Mouse (Mus musculus) CH12.LX (cell line): Measurements from ENCODE around the gene Cchcr1. TPM values are rescaled to one million over a fixed set of nuclear protein-coding genes. Genes with fewer than 3 reads are reported as not detected.

ENCODE experiments used
- DNase-seq: peaks from one replicate; pipeline ENCODE4 v3.0.0-alpha.2; 2013; ENCODE audit errors: extremely low read depth
- H3K27ac ChIP-seq: 2 replicates; pipeline ENCODE4 v1.5.1; 2012; ENCODE audit warnings: low read depth, mild to moderate bottlenecking, control low read depth, moderate library complexity; ENCODE audit not compliant: insufficient read depth
- H3K27me3 ChIP-seq: replicated peaks from 2 replicates; pipeline ENCODE3; 2012; ENCODE audit warnings: inconsistent platforms
- H3K36me3 ChIP-seq, 2 experiments: replicated peaks in 1 of 2; 2 replicates each; pipeline versions ENCODE3 to v1.6.1; 2012; ENCODE audit warnings: inconsistent platforms in 1 of 2, low read length in 1 of 2, mild to moderate bottlenecking in 1 of 2, mixed read lengths in 1 of 2, moderate library complexity in 1 of 2; ENCODE audit not compliant: control insufficient read depth in 1 of 2, insufficient read depth in 1 of 2
- H3K4me1 ChIP-seq, 2 experiments: 2 replicates each; pipeline ENCODE4 v1.6.1; 2012; ENCODE audit warnings: inconsistent platforms in 1 of 2, moderate library complexity in 1 of 2; ENCODE audit not compliant: insufficient read depth in 2 of 2, control insufficient read depth in 1 of 2
- H3K4me2 ChIP-seq: 2 replicates; pipeline ENCODE4 v1.6.1; 2012; ENCODE audit warnings: low read depth, mild to moderate bottlenecking, control low read depth; ENCODE audit not compliant: poor library complexity, insufficient read depth, severe bottlenecking
- H3K4me3 ChIP-seq, 3 experiments: fragments of 150-350 bp in 1 of 3; sonication (generic) in 1 of 3; replicated peaks in 1 of 3; 2 replicates each; pipeline versions ENCODE3 to v1.5.1; 2011 to 2012; ENCODE audit warnings: low read depth in 2 of 3, low read length in 2 of 3, mild to moderate bottlenecking in 2 of 3, moderate library complexity in 2 of 3, control low read depth in 1 of 3, improper control_type of control experiment in 1 of 3, inconsistent platforms in 1 of 3, mixed read lengths in 1 of 3; ENCODE audit not compliant: poor library complexity in 1 of 3
- H3K79me2 ChIP-seq: replicated peaks from 2 replicates; pipeline ENCODE4 v1.6.1; 2012; ENCODE audit warnings: mild to moderate bottlenecking, moderate library complexity; ENCODE audit not compliant: control insufficient read depth, poor library complexity, insufficient read depth, severe bottlenecking; ENCODE audit errors: extremely low read depth
- H3K9ac ChIP-seq: 2 replicates; pipeline ENCODE4 v1.6.1; 2012; ENCODE audit warnings: low read depth, mild to moderate bottlenecking, control low read depth, moderate library complexity; ENCODE audit not compliant: insufficient read depth
- H3K9me3 ChIP-seq: replicated peaks from 2 replicates; pipeline ENCODE3; 2012; ENCODE audit warnings: low read length, inconsistent platforms, mixed read lengths
- BHLHE40 ChIP-seq: IDR thresholded peaks from 2 replicates; pipeline ENCODE4 v1.6.1; 2011; ENCODE audit warnings: mild to moderate bottlenecking, low read depth, low read length, improper control_type of control experiment
- CHD1 ChIP-seq: IDR thresholded peaks from 2 replicates; pipeline ENCODE4 v1.6.1; 2012; ENCODE audit warnings: low read depth, low read length, improper control_type of control experiment, inconsistent platforms
- CHD2 ChIP-seq: IDR thresholded peaks from 2 replicates; pipeline ENCODE4 v1.6.1; 2011; ENCODE audit warnings: low read length, improper control_type of control experiment
- CTCF ChIP-seq, 2 experiments: IDR thresholded peaks in 1 of 2; conservative IDR thresholded peaks in 1 of 2; 2 replicates each; pipeline ENCODE4 v1.5.1; 2011 to 2012; ENCODE audit warnings: low read depth in 2 of 2, low read length in 2 of 2, improper control_type of control experiment in 1 of 2, inconsistent platforms in 1 of 2, mild to moderate bottlenecking in 1 of 2, moderate library complexity in 1 of 2
- E2F4 ChIP-seq: IDR thresholded peaks from 2 replicates; pipeline ENCODE4 v1.6.1; 2011; ENCODE audit warnings: low read depth, low read length, improper control_type of control experiment; ENCODE audit not compliant: insufficient replicate concordance
- ELF1 ChIP-seq: IDR thresholded peaks from 2 replicates; pipeline ENCODE4 v1.6.1; 2014; ENCODE audit warnings: low read depth, mild to moderate bottlenecking, inconsistent platforms, low read length, improper control_type of control experiment
- EP300 ChIP-seq: IDR thresholded peaks from 2 replicates; pipeline ENCODE4 v1.6.1; 2011; ENCODE audit warnings: low read length, improper control_type of control experiment
- GABPA ChIP-seq: IDR thresholded peaks from 2 replicates; pipeline ENCODE4 v1.6.1; 2012; ENCODE audit warnings: low read depth, low read length, improper control_type of control experiment, inconsistent platforms; ENCODE audit not compliant: insufficient replicate concordance
- HCFC1 ChIP-seq: IDR thresholded peaks from 2 replicates; pipeline ENCODE4 v1.6.1; 2012; ENCODE audit warnings: low read depth, mild to moderate bottlenecking, inconsistent platforms, low read length, improper control_type of control experiment
- JUND ChIP-seq: conservative IDR thresholded peaks from 2 replicates; pipeline ENCODE4 v1.6.1; 2011; ENCODE audit warnings: low read depth, low read length, improper control_type of control experiment
- KAT2A ChIP-seq: IDR thresholded peaks from 2 replicates; pipeline ENCODE4 v1.6.1; 2012; ENCODE audit warnings: low read length, improper control_type of control experiment, inconsistent platforms; ENCODE audit not compliant: insufficient replicate concordance
- MAFK ChIP-seq: IDR thresholded peaks from 2 replicates; pipeline ENCODE4 v1.6.1; 2011; ENCODE audit warnings: low read length, improper control_type of control experiment; ENCODE audit not compliant: insufficient replicate concordance
- MAX ChIP-seq: IDR thresholded peaks from 2 replicates; pipeline ENCODE4 v1.6.1; 2011; ENCODE audit warnings: low read length, improper control_type of control experiment
- MAZ ChIP-seq: IDR thresholded peaks from 2 replicates; pipeline ENCODE4 v1.6.1; 2012; ENCODE audit warnings: low read depth, mild to moderate bottlenecking, inconsistent platforms, low read length, improper control_type of control experiment, moderate library complexity
- MYC ChIP-seq: IDR thresholded peaks from 2 replicates; pipeline ENCODE4 v1.6.1; 2011; ENCODE audit warnings: low read depth, mild to moderate bottlenecking, improper control_type of control experiment, low read length
- NRF1 ChIP-seq: IDR thresholded peaks from 2 replicates; pipeline ENCODE4 v1.6.1; 2014; ENCODE audit warnings: low read depth, mild to moderate bottlenecking, inconsistent platforms, low read length, improper control_type of control experiment, moderate library complexity
- POLR2A ChIP-seq: IDR thresholded peaks from 2 replicates; pipeline ENCODE4 v1.6.1; 2011; ENCODE audit warnings: low read depth, mild to moderate bottlenecking, improper control_type of control experiment, low read length
- POLR2AphosphoS2 ChIP-seq: IDR thresholded peaks from 2 replicates; pipeline ENCODE4 v1.6.1; 2011; ENCODE audit warnings: low read depth, low read length, improper control_type of control experiment
- SIN3A ChIP-seq: IDR thresholded peaks from 2 replicates; pipeline ENCODE4 v1.6.1; 2012; ENCODE audit warnings: low read length, improper control_type of control experiment, inconsistent platforms
- TBP ChIP-seq: conservative IDR thresholded peaks from 2 replicates; pipeline ENCODE4 v1.6.1; 2011; ENCODE audit warnings: low read depth, low read length, improper control_type of control experiment
- TCF12 ChIP-seq: IDR thresholded peaks from 2 replicates; pipeline ENCODE4 v1.6.1; 2014; ENCODE audit warnings: low read depth, mild to moderate bottlenecking, inconsistent platforms, low read length, improper control_type of control experiment
- UBTF ChIP-seq: IDR thresholded peaks from 2 replicates; pipeline ENCODE4 v1.6.1; 2012; ENCODE audit warnings: low read depth, mild to moderate bottlenecking, inconsistent platforms, low read length, improper control_type of control experiment, moderate library complexity
- USF2 ChIP-seq: conservative IDR thresholded peaks from 2 replicates; pipeline ENCODE4 v1.6.1; 2011; ENCODE audit warnings: low read depth, low read length, improper control_type of control experiment
- ZC3H11A ChIP-seq: IDR thresholded peaks from 2 replicates; pipeline ENCODE4 v1.6.1; 2012; ENCODE audit warnings: low read depth, mild to moderate bottlenecking, inconsistent platforms, low read length, improper control_type of control experiment
- ZKSCAN1 ChIP-seq: IDR thresholded peaks from 2 replicates; pipeline ENCODE4 v1.6.1; 2012; ENCODE audit warnings: low read depth, inconsistent platforms, low read length, improper control_type of control experiment, borderline replicate concordance
- ZMIZ1 ChIP-seq: IDR thresholded peaks from 2 replicates; pipeline ENCODE4 v1.6.1; 2012; ENCODE audit warnings: low read depth, mild to moderate bottlenecking, inconsistent platforms, low read length, improper control_type of control experiment
- dilution Hi-C: fragments of 300-500 bp; cut with MboI; formaldehyde crosslinking; loops from 2 replicates; pipeline ENCODE4 v1.14.3; 2020; ENCODE audit warnings: low sequenced_read_pairs; ENCODE audit not compliant: extremely low pct_unique_long_range_greater_than_20kb, extremely low pct_ligation_motif_present
- in situ Hi-C: fragments of 300-500 bp; cut with MboI; formaldehyde crosslinking; loops from 3 replicates; pipeline ENCODE4 v1.14.3; 2019; ENCODE audit warnings: low sequenced_read_pairs, low pct_ligation_motif_present, low pct_unique_long_range_greater_than_20kb, mixed read lengths
- polyA plus RNA-seq: library from polyadenylated mRNA; unstranded; fragments of >175 nt; gene quantifications from 2 replicates; pipeline ENCODE4 v1.2.1, GENCODE M21; 2012; ENCODE audit warnings: low read depth; ENCODE audit not compliant: insufficient read length
- total RNA-seq, 2 experiments: library from RNA; depleted of rRNA; stranded (reverse); fragments of 300-350 nt in 1 of 2; fragments of >200 nt in 1 of 2; gene quantifications; 2 replicates each; pipeline ENCODE4 v1.2.3; 2012 to 2014

Gene Cchcr1
- total and polyA plus RNA-seq, 3 experiments, result 5.2 to 13.0 (median 11.3) TPM

DNA sequence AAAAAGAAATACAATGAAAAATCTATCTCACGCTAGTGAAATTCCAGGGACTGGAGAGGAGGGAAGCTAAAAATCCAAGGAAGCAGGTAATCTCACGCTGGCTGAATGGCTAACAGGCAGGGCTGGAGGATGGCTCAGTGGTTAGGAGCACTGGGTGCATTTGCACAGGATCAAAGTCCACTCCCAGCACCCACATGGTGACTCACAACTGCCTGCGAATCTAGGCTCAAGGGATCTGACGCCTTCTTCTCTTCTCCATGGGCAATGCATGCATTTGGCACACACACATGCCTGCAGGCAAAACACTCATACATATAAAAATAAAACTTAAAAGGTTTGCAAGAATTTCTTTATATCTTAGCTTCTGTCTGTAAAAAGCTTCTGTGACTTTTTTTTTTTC lies 20.5 kb downstream of the Cchcr1 start:
- no peak overlapping the region for H3K4me2 ChIP-seq

GRCm38 (mm10) chr17:35538476-35538875 lies 21.6 kb downstream of the Cchcr1 start:
- Histone ChIP-seq H3K9ac (no peak overlapping the region), H3K27ac (no peak overlapping the region), H3K27me3 (peaks cover 8% of the 10 kb centered on the region), H3K4me1 (peaks cover 7 to 13% of the 10 kb centered on the region in 2 experiments), H3K36me3 (no peaks in the 10 kb centered on the region), H3K79me2 (no peaks in the 10 kb centered on the region)
- dilution Hi-C loops, result no loop called here
- no peak for DNase-seq
- in situ Hi-C loops, result no loop called here
- TF ChIP-seq TCF12 (no peak), MAFK (no peak), CHD1 (no peak), POLR2A (no peak), NRF1 (no peak), MYC (no peak), ELF1 (no peak), UBTF (no peak), JUND (no peak), ZKSCAN1 (no peak), ZC3H11A (no peak), SIN3A (no peak)
- TF ChIP-seq, all 38 proteins: peak for 0
- Histone ChIP-seq H3K9me3 (no peaks in the 10 kb centered on the region), H3K4me2 (no peak overlapping the region), H3K4me3 (no peak overlapping the region)

More for the DNA sequence above, 20.5 kb downstream of the Cchcr1 start:
- H3K4me3 ChIP-seq, result no peak overlapping the region
- dilution Hi-C loops, result no loop called here
- in situ Hi-C loops, result no loop called here
- no peaks in the 10 kb centered on the region for H3K36me3 ChIP-seq
- no peaks in the 10 kb centered on the region for H3K79me2 ChIP-seq
- TF ChIP-seq HCFC1 (no peak), BHLHE40 (no peak), GABPA (no peak)
- no peak for DNase-seq
- no peaks in the 10 kb centered on the region for H3K9me3 ChIP-seq
- H3K9ac ChIP-seq, result no peak overlapping the region
- H3K27ac ChIP-seq, result no peak overlapping the region
- peaks cover 0 to 4% of the 10 kb centered on the region in 2 experiments; a peak in 1 of 4 replicates for H3K4me1 ChIP-seq
- H3K27me3 ChIP-seq, result peaks cover 8% of the 10 kb centered on the region

DNA sequence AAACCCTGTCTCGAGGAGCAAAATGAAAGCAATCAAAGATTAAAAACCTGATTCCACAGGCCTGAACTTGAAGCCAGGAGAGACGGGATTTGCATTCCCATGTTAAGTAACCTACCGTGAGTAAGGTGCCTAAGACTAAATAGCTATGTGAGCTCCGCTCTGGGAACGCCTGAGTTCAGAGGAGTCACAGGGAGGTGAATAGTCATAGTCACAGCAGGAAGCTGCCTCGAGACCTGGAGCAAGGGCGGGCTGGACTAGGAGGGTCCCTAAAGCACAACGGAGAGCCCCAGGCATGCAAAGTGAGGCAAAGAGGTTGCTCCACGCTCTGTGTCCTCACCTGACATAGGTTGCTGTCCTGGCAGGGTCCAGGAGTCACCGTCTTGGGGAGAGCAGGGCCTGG lies 22.6 kb downstream of the Cchcr1 start:
- Histone ChIP-seq H3K79me2 (no peaks in the 10 kb centered on the region), H3K27ac (no peak overlapping the region), H3K9ac (no peak overlapping the region), H3K27me3 (peaks cover 8% of the 10 kb centered on the region), H3K4me1 (peaks cover 8 to 22% of the 10 kb centered on the region in 2 experiments), H3K4me3 (no peak overlapping the region), H3K4me2 (no peak overlapping the region), H3K36me3 (no peaks in the 10 kb centered on the region), H3K9me3 (no peaks in the 10 kb centered on the region)
- in situ Hi-C loops (no loop called here), dilution Hi-C loops (no loop called here)
- TF ChIP-seq MAX (no peak), POLR2A (no peak), TBP (no peak), KAT2A (no peak), ZMIZ1 (no peak), MAZ (no peak), TCF12 (no peak), MAFK (no peak), E2F4 (no peak), USF2 (no peak), POLR2AphosphoS2 (no peak), CTCF (conservative IDR thresholded peaks at IDR 0.05 in 1 of 2, IDR thresholded peaks at IDR 0.05 in 1 of 2; ENCODE audit: low read depth in 2 of 2, low read length in 2 of 2) (no peak), GABPA (no peak), CHD2 (no peak), BHLHE40 (no peak), EP300 (no peak), SIN3A (no peak)
- no peak for DNase-seq
